Mouse (Mus musculus) naive thymus-derived CD4-positive, alpha-beta T cell, adult 2 months (primary cell): ENCODE measurements around the gene Pax6.

Experiments
- DNase-seq: peaks from one replicate; pipeline ENCODE4 v3.0.0-alpha.2; 2011; ENCODE audit warnings: low read depth

The Pax6 gene

GRCm38 (mm10) chr2:105668271-105669270 lies at the start of gene Pax6:
Gene Pax6, plus strand, starts transcription at chr2:105668900.
- DNase-seq, result no peak

DNA sequence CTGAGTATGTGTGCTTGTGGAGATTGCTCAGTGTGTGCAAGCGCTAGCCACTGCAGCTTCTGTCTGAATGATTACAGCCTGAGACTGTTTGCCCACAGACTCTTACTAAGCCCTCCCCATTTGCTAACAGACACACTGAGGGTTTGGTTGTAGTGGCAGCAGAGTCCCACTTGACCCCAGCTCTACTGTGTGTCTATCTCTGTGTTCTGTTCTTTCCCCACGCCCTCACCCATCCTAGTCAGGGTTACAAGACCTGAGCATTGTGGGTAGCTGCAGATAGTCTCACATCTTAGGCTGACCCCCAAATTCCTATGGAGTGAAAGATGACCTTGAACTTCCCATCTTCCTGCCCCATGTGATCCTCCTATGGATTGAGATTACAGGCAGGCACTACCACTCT lies 19.8 kb upstream of the Pax6 start:
- DNase-seq, result no peak

GRCm38 (mm10) chr2:105656456-105656855 lies 12.2 kb upstream of the Pax6 start:
- no peak for DNase-seq

- DNase-seq, result no peak
These were observed 9.3 kb upstream of the Pax6 start for GRCm38 (mm10) chr2:105659350-105659749.

DNA sequence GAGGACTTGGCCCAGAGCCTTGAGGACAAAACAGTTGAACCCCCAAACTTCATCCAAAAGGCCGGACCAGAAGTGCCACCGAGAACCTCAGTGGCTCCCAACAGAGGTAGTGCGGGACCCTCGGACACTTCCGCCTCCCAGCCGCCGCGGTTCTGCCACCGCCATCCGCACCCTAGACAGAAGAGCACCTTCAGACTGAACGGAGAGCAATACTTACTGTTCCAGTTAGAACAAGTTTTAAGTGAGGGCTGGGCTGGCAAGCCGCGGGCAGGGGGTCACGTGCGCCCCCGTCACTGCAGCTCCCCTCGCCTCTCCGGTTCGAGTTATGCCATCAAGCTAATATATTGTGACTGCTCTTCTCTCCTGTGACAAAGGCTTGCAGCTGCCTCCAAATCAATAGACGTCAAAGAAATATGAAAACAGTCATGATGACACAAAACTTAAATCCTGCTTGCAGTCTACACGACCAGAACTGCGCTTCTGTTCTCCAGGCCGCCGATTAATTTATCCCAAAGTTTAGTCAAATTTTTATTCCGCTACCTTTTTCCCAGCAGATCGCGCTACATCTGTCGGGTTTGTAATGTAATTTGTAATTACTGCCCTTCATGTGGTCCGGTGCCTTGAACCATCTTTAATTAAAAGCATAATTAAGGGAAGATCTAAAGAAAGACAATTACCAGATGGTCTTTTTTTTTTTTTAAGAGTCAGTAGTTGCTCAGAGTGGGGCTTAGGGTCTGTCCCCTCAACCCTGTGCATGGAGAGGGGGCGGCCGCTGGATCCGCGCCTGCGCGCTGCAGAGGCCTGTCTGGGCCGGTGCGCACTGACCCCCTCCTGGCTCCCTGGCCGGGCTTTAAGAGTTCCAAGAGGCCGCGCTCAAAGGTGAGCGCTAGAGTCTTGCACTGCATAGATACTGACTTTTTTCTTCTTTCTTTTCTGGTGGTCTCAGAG lies 8.5 kb upstream of the Pax6 start:
- DNase-seq, result no peak

GRCm38 (mm10) chr2:105660874-105661622 lies 7.7 kb upstream of the Pax6 start:
- no peak for DNase-seq

- DNase-seq, result no peak
These were observed 7.1 kb upstream of the Pax6 start for GRCm38 (mm10) chr2:105661623-105662066.

GRCm38 (mm10) chr2:105662121-105662520 lies 6.6 kb upstream of the Pax6 start:
- DNase-seq, result no peak

GRCm38 (mm10) chr2:105662606-105663005 lies 6.1 kb upstream of the Pax6 start:
- no peak for DNase-seq

DNA sequence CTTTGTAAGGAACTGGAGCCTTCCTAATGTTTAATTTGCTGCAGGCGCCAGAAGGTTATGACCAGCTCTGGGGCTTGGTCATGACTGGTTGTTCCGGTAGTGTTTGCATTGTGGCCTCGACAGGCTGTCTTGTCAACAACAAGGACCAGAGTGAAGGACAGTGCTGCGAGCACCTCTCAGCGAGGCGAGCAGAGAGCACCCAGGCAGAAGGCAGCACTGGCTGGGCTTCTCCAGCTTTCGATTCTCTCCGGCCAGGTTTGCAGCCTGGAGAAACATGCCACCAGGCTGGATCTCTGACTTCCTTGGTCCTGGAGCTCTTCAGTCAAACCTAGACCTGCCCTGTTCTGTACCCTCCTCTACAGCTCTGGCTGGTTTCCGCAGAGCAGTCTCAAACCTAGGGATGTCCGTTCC lies 5.6 kb upstream of the Pax6 start:
- no peak for DNase-seq

DNA sequence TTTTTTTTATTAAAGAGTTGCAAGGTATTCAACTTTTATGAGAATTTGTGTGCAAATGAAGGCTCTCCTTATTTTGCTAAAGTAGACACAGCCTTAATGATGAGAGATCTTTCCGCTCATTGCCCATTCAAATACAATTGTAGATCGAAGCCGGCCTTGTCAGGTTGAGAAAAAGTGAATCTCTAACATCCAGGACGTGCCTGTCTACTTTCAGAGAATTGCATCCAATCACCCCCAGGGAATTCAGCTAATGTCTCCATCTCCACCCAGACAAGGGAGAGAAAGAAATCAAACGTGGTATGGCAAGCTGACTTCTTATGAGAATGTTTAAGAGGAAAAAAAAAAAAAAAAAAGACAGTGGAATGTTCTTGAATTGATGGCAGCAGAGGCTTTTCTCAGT lies 3.7 kb upstream of the Pax6 start:
- DNase-seq, result no peak

DNA sequence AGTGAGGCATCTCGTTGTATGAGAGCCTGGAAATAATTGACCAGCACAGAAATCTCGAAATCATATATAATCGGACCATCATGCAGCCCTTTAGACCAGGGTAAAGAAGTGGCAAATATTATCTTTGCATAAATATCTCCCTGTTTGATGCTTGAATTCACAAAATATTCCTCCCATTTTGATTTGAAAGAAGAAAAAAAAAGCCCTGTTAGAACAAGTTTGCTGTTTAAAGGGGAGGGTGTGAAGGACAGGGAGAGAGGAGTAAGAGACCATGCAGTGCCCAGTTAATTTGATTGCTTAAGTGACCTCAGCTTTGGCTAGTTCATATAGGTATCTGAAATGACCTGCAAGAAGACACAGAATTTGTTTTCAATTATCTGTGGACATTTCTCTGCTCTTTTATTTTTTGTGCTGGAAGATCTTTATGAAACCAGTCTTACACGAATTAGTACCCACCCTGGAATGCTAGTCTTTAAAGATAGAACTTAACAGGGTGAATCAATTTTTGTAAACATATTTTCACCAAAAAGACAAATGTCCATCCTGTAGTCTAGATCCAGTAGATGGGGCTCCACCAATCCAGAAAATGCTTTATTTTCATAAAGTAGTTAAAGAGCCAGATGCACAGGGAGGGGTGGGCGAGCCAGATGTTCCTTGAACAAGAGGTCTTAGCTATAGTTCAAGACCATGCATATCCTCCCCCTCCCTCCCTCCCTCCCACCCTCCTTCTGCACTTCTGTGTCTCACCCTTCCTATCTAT lies 3.0 kb upstream of the Pax6 start:
- no peak for DNase-seq

- DNase-seq, result no peak
These were observed 2.4 kb upstream of the Pax6 start for GRCm38 (mm10) chr2:105666331-105666730.

GRCm38 (mm10) chr2:105666763-105667625 lies 1.7 kb upstream of the Pax6 start:
- no peak for DNase-seq

DNA sequence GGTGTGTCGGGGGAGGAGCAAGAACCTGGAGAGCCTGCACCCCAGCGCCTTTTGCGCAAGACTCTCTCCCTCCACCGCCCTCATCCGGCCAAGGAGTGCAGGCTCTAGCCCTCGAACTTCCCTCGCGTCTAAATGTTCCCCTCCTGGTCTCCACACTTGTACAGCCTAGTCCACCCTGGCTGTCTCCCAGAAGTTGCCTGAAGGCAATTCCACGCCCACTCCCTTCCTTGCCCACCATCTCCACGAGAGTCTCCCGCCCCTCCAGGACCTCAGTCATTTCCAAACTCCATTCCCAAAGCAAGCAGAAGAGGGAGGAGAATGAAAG lies 1.1 kb upstream of the Pax6 start:
- DNase-seq, result no peak

DNA sequence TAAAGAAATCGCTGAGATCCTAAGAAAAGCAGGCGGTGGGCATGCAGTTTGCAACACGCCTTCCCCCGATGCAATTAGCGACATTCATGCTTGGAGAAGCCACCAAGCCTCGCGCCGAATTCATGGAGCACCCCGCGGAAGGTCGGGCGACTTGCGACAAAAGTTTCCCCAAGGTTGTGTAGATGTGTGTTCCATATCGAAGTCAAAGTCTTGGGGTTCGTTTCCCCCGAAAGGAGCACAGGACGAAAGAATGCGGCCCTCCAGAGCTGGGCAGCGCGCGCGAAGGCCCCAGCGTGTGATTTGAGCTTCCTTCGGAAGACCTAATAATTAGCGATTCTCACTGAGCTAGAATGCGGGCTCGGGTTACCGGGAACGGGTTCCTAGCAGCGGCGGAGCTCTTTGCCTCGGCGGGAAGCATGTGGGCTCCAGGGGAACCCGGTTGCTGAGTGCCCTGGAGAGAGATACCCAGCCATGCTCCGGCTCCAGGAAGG lies 716 bp downstream of the Pax6 start:
- no peak for DNase-seq

DNA sequence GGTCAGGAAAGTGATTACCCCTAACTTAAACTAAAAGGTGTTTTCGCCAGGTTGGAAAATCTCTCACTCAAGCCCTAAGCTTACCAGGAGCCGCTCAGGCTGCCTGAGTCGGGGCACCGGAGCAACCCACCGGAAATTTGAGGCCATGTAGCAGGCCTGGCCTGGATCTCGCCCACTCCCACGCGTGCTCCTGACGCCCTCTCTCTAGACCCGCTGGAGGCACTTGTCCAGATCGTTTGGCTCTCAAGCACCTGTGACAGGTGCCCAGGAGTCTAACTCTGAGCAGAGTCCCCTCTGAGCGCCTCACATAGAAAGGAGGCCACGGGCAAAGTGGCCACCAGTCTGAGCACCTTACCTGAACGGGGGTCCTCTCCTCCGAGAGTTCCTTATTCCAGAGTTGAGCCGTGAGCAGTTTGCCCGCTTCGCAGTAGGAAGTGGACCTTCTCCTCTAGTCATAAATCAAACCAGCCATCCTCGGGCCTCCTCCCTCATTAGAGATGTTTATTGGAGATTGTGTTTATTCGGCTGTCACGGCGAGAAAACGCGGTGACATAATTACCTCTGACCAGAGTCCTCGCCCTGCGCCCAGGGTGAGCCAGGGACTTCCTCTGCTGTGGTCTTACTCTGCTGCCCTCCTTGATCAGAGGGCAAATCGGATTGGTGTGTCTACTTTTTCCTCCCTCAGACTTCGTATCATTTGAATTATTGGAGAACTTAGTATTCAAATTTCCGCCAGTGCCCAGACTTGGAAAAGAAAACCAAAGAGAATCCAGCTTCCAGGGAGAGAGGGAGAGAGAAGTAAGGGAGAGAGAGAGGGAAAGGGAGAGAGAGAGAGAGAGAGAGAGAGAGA lies 1.4 kb downstream of the Pax6 start:
- DNase-seq, result no peak

- DNase-seq, result no peak
These were observed 2.0 kb downstream of the Pax6 start for GRCm38 (mm10) chr2:105670731-105671095.

- DNase-seq, result no peak
These were observed 2.6 kb downstream of the Pax6 start for GRCm38 (mm10) chr2:105671116-105671797.
